Mouse (Mus musculus): Measurements from ENCODE around the gene Adh5.

Gene Adh5

DNA sequence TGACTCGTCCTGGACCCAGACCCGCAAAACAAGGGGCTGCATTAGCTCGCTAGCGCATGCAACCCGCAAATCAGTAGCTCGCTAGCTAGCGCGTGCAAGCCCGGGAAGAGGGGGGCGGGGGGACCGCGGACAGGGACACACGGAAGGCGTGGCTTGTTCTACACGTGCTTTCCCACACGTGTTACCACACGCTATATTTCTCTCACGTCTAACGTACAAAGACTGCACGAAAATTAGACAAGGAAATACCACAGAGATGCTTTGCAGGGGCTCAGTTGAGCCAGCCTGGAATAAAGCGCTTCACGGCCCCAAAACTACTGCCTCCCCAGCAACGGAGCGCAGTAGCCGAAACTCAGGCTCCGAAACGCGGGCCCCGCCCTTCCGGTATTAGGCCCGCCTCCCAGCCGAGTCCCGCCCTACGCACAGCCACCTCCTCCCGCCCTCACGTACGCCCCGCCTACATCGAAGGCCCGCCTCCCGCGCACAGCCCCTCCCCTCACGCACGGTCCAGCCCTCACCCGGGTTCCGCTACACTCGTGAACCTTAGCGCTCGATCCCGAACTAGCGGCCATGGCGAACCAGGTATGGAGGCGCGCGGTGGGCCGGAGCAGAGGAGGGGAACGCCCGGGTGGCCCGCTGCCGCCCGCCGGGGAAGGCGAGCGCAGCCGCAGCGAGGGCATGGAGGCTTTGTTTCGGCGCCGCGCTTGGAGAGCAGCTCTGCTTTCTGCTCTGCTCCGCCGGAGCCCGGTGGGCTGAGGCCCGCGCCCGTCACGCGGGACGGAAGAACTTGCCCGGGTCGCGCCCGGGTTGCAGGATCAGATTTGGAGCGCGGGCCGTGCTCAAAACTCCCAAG is at the start of gene Adh5:
Gene Adh5, plus strand, starts transcription at position 482 of the 853 bp plus-strand sequence.
- peak; percentile 91 for DNase-seq

DNA sequence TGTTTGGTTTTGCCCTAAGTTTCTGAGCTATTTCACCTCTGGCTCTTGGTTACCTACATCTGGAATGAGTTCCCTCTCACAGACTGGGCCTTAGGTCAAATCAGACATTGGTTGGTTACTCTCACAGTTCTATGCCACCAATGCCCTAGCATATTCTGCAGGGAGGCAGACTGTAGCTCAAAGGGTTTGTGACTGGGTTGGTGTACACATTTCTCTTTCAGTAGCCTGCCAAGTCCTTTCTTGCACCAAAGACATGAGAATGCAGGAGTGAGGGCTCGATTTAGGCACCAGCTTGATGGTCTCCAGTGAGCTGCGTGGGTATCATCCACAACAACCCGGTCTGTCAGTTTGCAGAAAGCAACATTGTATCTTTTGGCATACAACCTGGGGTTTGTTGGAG is 38.0 kb upstream of the Adh5 start:
- no peak for DNase-seq

DNA sequence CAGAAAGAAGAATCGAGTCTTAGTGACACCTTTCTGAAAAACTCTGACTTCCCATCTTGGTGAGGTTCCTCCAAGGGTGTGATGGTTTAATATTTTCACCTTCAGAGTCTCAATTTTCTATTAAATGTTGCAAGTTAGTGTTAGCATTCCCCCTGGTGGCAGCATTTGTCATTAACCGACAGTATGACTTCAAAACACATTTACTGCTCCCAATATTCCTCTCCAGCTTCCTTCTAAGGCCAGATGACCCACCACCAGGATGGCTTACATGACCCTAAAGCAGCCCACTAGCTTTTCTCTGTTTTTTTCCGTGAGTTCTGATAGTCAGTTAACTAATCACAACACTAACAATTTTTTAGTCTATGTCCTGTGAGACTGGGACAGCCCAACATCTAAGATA is 37.6 kb upstream of the Adh5 start:
- DNase-seq, result peak; percentile 12

DNA sequence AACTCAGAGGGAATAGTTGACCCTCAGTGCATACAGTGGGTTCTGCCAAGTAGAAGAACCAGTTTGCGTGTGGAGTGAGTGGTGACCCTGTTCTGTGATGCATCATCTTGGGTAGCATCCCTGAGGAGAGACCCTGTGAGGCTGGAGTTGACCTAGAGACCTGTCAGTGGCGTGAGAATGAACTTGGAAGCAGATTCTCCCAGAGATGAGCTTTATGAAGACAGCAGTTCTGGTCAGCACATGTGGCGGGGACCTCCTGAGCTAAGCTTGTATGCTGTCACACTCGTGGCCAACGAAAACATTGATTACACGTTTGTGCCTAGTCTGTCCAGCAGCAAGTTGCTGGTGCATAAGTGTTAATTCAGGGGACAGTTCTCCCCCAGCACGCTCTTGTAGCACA is 37.1 kb upstream of the Adh5 start:
- no peak for DNase-seq

DNA sequence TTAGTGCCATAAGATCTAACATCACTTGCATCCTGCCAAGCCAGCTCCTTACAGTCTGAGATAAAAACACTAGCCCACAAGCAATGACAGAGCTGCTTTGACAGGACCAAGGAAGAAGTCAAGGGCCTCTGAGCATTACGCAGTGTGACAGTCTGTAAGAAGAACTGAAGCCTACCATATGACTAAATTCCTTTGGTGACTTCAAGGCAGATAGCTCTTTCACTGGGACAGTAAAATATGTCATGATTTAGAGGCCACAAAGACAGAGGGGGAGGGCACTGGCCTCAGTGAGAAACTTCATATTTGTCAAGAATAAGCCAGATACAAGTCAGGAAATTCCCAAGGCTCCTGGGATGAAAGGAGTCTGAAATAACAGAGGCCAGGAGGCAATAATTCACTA is 35.0 kb upstream of the Adh5 start:
- no peak for DNase-seq

DNA sequence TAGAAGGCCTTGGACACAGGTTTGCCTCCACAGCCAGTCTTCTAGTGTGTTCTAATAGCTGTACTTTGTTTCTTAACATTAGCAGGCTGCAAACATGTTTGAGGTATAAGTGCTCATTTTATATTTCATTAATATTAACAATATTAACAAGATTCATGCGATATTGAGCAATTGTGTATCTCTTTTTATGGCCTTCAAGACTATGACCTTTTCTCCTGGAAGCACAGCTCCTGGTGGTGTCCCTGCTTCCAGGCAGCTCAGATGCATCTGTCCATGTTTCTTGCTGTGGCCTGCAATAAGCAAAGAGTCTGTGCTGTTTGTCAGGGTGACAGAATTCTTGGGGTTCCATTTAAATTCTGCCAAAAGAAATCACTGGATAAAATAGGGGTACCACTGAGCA is 33.3 kb upstream of the Adh5 start:
- no peak for DNase-seq

DNA sequence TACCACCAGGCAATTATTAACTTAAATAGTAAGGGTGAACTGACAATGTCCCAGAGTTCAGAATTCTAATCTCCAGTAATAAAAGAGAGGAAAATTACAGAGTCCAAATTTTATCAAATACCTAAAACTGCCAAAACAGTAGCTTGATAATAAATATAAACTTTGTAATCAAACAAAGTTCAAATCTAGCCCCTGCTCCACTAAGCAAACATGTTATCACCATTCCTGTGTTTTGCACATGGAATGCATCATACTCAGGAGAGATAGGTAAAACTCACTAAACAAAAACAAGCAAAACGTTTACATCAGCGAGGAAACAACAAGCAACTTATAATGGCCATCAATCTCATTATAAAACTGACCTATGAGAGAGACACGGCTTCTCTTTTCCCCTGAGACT is 32.7 kb upstream of the Adh5 start:
- DNase-seq, result no peak

DNA sequence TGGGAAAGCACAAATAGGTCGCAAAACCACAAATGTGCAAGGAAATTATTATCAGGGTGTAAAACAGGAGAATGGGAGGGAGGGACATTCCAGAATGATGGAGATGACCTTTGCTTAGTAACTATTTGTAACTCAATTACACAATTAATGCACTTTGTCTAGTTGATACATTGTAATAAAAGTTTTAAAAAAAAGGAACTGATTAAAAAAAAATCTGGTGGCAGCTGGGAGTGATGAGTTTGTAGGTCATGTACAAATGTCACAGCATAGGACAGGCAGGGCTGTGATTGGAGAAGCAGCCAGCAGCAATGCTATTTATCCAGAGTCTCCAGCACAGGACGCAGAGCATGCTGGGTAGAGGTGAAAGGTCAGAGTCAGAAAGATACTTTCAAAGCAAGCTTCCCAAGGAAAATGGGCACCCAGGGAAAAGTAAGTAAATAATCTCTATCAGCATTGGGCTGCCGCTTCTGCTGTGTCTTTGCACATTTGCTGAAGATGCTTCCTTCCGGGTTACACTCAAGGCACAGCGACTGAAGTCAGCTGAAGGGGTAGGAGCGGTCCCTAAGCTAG is 27.7 kb upstream of the Adh5 start, which contains the start of gene Adh4:
Gene Adh4, plus strand, starts transcription at position 346 of the 570 bp plus-strand sequence.
- no peak for DNase-seq

DNA sequence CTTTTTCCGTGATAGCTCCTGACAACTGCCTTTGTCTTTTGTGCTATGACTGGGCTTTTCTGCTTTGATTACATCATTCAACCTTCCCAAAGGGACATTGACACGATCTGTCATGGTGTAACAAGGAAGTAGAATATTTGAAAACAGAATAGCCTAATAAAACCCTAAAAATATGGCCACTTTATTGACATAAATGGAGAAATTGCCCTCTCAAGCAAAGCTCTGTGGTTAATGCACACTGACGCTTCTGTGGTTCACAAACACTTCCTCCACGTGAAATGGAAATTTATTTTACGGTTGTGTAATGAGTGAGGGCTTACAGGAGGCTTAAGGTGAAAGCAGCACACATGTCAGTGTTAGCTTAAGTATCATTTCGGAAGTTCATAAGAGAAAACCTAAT is 23.5 kb upstream of the Adh5 start:
- no peak for DNase-seq

DNA sequence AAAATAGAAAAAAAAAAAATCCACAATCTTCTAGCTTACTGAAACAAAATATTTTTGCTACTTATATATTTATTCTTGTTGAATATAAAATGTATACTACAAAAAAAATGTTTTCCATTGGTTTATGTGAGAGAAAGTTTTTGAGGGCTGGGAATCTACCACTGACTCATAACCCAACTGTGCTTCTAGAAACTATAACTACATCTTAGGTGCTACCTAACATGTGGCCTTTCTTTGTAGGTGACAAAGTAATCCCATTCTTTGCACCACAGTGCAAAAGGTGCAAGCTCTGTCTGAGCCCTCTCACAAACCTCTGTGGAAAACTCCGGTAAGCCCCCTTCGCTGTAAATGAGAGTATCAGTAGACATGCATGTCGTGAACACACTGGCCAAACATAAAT is 22.5 kb upstream of the Adh5 start:
- no peak for DNase-seq

DNA sequence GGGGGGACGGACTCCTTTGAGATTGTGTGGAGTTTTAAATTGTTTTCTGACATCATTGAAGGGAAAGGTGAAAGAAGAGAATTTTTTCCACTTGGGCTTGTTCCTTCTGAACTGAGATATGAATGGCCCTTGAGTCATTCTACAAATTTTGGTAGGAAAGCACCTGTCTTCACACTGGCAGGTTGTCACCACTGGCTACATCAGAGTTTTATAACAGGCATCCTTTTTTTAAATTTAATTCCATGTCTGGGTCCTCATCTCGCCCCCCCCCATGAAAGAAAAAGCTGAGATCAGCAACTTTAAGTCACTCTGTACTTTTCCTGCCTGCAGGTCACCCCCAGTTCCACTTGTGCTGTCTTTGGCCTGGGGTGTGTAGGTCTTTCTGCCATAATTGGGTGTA is 19.2 kb upstream of the Adh5 start:
- no peak for DNase-seq

DNA sequence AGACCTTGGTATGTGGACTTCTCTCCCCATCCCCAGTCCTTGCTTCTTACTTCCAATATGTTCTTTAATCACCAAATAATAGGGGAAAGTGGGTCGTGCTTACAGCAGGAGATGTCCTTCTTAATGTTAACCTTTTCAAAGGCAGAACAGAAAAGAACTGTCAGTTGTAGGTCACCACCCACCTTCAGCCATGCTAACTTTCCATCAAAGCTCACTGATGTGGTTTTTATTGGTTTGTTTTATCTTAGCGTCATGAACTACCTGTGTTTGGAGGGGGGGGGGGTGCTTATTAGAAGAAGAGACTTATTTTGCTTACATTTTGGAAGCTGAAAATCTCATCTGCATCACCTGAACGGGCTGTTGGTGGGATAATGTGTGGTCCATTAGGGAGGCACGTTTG is 18.6 kb upstream of the Adh5 start:
- no peak for DNase-seq

DNA sequence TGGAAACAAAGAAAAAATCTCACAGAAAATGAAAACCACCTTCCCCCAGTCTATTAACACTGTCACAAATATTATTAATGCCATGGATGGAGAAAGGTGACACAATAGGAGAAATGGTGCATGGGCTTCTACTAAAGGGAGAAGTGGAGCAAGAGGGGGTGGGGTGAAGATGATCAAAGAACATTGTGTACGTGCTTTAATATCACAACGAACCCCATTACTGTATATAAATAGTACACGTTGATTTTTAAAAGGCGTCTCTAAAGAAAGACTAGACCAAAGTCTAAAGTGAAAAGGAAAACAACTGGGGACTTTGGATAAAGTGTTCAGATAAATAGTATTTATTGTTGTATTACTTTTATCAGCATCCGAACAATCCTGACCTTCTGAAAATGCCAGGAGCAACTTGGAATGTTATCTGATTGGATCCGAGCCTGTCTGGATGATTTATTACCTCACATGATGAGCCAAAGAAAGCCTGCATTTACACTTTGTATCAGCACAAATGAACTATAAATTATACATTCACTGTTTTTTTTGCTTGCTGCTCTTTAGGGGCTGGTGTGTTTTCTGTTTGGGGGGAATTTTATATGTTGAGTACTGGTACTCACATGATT is 12.4 kb upstream of the Adh5 start:
- no peak for DNase-seq

DNA sequence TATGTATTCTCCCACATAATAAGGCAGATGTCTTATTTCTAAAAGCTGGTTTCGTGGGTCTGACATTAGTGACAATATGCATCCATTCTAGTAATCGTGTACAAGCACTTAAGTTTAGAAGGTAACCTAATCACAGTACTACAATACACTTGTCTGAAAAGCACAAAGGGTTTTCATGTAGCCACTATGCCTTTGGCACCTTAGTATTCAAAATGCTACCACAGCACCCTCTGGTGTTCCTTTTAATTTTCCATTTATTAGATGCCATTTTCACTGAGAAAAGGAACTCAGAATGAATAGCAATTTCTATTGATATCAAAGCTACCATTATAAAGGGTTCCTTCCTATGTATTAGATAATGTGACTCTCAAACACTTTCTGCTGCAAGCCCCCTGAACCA is 11.1 kb upstream of the Adh5 start:
- DNase-seq, result no peak

DNA sequence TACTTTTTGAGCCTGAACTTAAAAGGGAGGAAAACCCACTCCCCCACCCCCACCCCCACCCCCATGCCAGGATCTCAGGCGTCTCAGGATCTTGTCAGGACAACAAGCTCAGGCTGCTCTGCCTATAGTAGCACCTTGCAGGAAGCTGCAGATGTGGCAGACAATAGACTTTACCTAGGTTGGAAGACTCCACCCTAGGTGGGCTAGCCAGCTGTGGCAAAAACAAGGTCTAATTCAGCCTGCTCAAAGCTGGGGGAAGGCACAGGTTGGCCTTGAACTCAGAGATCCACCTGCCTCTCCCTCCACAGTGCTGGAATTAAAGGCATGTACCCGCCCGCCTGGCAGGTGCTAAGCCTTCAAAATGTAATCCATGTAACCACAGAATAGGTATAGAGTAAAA is 4.2 kb upstream of the Adh5 start:
- no peak for DNase-seq

DNA sequence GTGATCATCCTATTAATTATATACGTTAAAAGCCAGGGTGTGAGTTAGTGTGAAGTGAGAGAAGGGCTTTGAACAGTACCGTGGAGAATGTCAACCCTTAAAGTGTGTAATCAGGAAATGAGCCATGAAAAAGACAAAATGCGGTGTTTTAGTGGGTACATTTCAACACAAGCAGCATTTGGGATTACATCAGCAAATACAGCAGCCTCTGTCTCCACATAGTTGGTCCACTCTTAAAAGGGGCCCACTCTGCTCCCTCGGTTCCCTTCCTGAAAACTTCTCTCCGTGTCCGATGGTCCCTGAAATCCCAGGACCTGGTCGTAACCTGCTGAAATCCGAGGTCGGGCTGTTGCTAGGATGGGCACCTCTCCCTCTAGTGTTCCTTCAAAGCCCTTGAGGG is 690 bp upstream of the Adh5 start:
- DNase-seq, result no peak

DNA sequence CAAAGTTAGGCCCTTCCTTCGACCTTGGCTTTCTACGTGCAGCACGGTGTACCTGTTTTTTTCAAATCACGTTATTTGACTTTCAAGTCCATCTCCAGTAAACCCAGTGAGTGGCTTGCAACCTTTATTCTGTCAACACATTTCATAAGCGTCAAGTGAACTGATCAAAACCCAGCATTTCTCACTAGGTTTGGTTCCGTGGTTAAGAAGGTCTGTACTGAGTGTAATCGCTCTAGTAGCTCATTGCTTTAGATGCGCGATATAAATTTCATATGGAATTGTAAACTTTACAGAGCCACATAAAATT is 525 bp downstream of the Adh5 start:
- DNase-seq, result no peak

DNA sequence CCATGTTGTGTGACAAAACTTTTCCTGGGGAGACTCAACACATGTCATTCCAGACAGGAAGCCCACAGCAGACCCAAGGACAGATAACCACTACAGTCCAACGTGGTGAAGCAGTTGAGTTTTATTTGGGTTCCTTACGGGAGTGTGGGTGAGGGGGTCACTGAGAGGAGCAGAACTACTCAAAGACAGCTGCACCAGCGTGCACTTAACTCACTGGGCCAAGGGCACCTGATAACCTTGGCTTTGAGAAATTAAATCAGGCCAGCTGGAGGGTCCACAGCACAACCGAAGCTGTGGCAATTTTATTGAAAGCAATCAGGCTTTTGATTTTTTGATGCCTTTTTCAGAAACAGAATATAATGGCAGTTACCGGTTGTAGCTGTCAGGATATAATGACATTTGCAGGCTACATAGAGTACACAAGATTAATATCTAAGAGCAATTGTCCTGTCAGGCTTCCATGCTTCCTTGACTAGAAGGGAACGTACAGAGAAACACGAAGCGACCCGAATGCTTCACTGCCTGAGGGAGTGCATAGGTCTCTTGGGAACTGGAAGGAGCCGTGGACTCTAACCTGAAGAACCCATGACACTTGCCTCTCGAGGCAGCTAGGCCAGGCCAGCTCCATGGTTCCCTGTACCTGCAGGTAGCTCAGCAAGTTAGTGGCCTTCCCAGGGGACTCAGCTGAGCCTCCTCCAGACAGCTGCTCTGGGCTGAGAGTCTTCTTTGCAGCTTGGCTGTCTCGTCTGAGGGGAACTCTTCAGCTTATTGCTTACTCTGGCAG is 5.4 kb downstream of the Adh5 start:
- no peak for DNase-seq

DNA sequence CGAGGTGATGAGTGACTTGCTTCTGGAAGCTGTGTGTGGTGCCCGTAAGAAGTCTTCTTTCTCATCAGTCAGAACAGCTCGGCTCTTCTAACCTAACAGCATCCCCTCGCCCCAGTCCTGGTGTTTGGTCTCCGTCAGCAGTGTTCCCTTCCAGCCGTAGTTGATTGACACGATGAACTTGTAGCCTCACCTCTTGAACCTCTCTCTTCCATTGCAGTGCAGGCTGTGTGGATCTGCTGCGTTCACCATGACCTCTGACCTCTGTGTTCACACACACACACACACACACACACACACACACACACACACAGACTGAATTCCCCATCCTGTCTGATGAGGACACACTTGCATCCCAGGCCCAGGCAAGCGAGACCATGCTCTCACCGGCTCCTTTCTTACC is 9.3 kb downstream of the Adh5 start:
- DNase-seq, result no peak

DNA sequence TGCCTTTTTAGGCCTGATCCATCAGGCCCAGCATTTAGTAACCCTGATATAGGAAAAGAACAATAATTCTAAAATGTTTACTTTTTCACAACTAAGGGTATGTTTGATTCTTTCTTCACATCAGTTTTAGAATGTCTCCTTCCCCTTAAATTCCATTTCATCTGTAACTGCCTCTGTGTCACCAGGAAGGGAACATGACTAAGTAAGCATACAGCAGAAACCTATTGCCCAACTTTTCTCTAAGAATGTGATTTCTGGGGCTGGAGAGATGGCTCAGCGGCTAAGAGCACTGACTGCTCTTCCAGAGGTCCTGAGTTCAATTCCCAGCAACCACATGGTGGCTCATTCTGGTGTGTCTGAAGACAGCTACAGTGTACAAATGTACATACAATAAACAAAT is 11.3 kb downstream of the Adh5 start:
- no peak for DNase-seq

DNA sequence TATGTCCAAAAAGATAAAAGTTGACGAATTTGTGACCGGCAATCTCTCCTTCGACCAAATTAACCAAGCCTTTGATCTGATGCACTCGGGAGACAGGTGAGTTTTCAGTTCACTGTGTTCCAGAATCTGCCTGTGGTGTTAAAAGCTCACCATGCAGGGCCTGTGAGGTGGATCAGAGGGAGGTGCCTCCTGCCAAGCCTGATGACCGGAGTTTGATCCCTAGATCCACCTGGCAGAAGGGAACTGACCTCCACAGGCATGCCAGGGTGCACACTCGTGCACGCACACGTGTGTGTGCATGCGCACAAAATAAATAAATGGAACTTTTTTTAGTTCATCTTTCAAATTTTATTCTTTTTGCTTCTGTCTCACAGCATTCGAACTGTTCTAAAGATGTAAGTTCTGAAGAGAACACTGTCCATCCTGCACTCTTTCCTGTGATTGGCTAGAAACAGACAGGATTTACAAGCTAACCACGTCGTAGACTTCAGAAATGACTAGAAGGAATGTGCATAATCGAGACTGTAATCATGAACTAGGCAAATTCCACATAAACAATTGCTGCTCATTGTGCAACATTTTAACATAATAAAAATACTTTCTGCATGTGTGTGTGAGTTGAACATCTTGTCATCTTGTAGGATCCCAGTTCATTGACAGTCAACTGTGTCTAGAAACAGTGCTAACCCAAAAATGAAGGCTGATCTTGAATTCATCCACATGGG is 12.0 kb downstream of the Adh5 start:
- no peak for DNase-seq

DNA sequence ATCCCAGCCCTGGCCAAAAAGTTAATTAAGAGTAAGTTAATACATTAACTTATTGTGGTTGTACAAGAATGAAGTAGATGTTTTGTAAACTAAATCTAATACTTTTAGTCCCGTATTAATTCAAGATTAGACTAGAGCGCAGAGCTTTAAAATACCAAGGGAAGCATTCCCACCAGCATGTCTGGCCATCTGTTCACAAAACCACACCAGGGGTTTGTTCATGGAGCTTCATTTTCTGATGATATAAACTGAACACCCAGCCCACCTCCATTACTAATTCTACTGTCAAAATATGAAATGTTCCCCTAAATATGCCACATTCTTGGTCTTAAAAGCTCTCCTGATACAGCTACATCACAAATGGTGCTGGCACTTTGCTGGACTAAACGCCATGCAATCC is 15.5 kb downstream of the Adh5 start:
- no peak for DNase-seq

DNA sequence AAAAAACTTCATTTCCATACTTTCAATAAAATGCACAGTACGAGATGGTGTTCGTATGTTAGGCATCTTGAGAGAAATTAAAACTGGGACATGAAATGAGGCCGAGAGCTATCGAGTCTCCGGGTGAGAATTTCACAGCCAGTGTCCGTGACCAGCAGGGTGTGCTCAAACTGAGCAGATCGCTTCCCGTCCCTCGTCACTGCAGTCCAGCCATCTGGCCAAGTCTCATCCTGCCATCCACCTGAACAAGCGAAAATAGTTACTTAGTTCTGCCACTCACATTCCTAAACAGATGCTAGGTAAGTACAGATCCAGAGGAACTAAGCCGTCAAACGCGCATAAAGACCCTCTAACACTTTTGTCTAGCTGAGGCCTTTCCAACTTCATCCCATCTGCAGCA is 17.4 kb downstream of the Adh5 start:
- peak; percentile 75 for DNase-seq
